Mouse (Mus musculus) adipose tissue, adult 10 weeks (tissue): Measurements from ENCODE around the gene Ceacam11. TPM values are rescaled to one million over a fixed set of nuclear protein-coding genes. Genes with fewer than 3 reads are reported as not detected.

Experiments used
- polyA plus RNA-seq: library from polyadenylated mRNA; stranded (reverse); fragments of 350-450 nt; fragmentation: Illumina TruSeq; extraction: RNeasy Lipid Tissue Mini Kit (QIAGEN cat#74804); gene quantifications from one replicate; pipeline ENCODE4 v1.2.3, GENCODE M21; 2014; ENCODE audit warnings: low read depth, low replicate concordance

The Ceacam11 gene
- not detected for polyA plus RNA-seq

DNA sequence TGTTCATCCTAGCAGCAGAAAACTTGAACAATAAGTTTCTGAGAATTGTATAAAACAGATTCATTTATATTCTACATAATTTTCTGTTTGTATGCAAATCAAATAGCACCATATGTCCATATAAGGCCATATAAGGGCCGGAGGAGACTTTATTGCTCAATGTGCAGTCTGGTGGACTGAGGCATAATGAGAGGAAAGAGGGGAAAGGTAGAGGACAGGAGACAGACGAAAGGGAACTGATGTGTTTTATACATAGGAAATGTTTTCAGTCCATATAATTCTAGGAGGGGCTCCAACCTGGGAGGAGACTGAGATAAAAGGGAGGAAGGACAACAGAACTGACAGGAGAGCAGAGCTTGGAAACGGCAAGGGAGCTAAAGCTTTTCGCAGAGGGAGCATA lies at the start of gene Ceacam11:
Ceacam11 (plus strand) TSS at position 301 of the 400 bp plus-strand sequence.

GRCm38 (mm10) chr7:18009589-18009988 lies 37.7 kb downstream of the Ceacam11 start, which contains the start of gene Ceacam13:
TSS of gene Ceacam13 (plus strand) at chr7:18009889.

Other genes starting within 250 kb of the Ceacam11 start
- gene Ceacam14, start 159.5 kb upstream of the Ceacam11 start, polyA plus RNA-seq: not detected
- gene Gm5155, start 100.4 kb upstream of the Ceacam11 start, polyA plus RNA-seq: not detected
- gene Ceacam13, start 37.8 kb downstream of the Ceacam11 start, polyA plus RNA-seq: not detected
- gene Ceacam12, start 93.8 kb downstream of the Ceacam11 start, polyA plus RNA-seq: not detected
- gene Igfl3, start 204.4 kb downstream of the Ceacam11 start, polyA plus RNA-seq: not detected